Mouse (Mus musculus) lung, postnatal 14 days (tissue): ENCODE results near the gene Prlh.

ENCODE experiments used
- DNase-seq: peaks from one replicate; pipeline ENCODE4 v3.0.0; 2021

The Prlh gene

GRCm38 (mm10) chr1:90952808-90953207 is at the start of gene Prlh:
Gene Prlh, plus strand, starts transcription at chr1:90953108.
- DNase-seq = no peak

GRCm38 (mm10) chr1:90903211-90903945 is 49.5 kb upstream of the Prlh start:
- no peak for DNase-seq

- peak; percentile 44 for DNase-seq
These were observed 48.9 kb upstream of the Prlh start for GRCm38 (mm10) chr1:90903971-90904458.

GRCm38 (mm10) chr1:90904729-90905404 is 48.0 kb upstream of the Prlh start:
- no peak for DNase-seq

GRCm38 (mm10) chr1:90906357-90906756 is 46.6 kb upstream of the Prlh start:
- DNase-seq = peak; percentile 71

GRCm38 (mm10) chr1:90909161-90909560 is 43.7 kb upstream of the Prlh start:
- peak; percentile 49 for DNase-seq

GRCm38 (mm10) chr1:90909631-90910152 is 43.2 kb upstream of the Prlh start:
- DNase-seq = peak; percentile 77

GRCm38 (mm10) chr1:90913231-90913630 is 39.7 kb upstream of the Prlh start:
- no peak for DNase-seq

GRCm38 (mm10) chr1:90914948-90915569 is 37.8 kb upstream of the Prlh start, which contains the start of gene Mlph:
Gene Mlph, plus strand, starts transcription at chr1:90915085.
- peak; percentile 70 for DNase-seq

GRCm38 (mm10) chr1:90917509-90917908 is 35.4 kb upstream of the Prlh start:
- no peak for DNase-seq

GRCm38 (mm10) chr1:90921687-90922086 is 31.2 kb upstream of the Prlh start:
- DNase-seq = no peak

- DNase-seq = no peak
These were observed 26.9 kb upstream of the Prlh start for GRCm38 (mm10) chr1:90926030-90926429.

- peak; percentile 59 for DNase-seq
These were observed 25.6 kb upstream of the Prlh start for GRCm38 (mm10) chr1:90927308-90927707.

- no peak for DNase-seq
These were observed 24.9 kb upstream of the Prlh start for GRCm38 (mm10) chr1:90927929-90928574.

- DNase-seq = peak; percentile 92
These were observed 24.4 kb upstream of the Prlh start for GRCm38 (mm10) chr1:90928575-90928934.

GRCm38 (mm10) chr1:90933001-90933400 is 19.9 kb upstream of the Prlh start:
- DNase-seq = no peak

GRCm38 (mm10) chr1:90936990-90937389 is 15.9 kb upstream of the Prlh start:
- DNase-seq = no peak

GRCm38 (mm10) chr1:90939980-90940379 is 12.9 kb upstream of the Prlh start:
- DNase-seq = no peak

GRCm38 (mm10) chr1:90945171-90945570 is 7.7 kb upstream of the Prlh start:
- DNase-seq = no peak

- DNase-seq = no peak
These were observed 5.7 kb upstream of the Prlh start for GRCm38 (mm10) chr1:90947252-90947651.

- DNase-seq = no peak
These were observed 3.6 kb upstream of the Prlh start for GRCm38 (mm10) chr1:90949309-90949708.

- DNase-seq = no peak
These were observed 1.2 kb upstream of the Prlh start for GRCm38 (mm10) chr1:90951670-90952069.

GRCm38 (mm10) chr1:90953688-90954087 is 780 bp downstream of the Prlh start:
- no peak for DNase-seq
